18 mouse cellular contexts compared by ENCODE assay signal in genomic region chr3:61738528-61738927, GRCm38 (mm10).
DNase-seq lines count a peak whose midpoint lies in the region; ATAC-seq and TF ChIP-seq lines count a peak whose summit lies in the region.
"Had no signal": no experiment of that assay in that cellular context is flagged by ENCODE, and none has a peak within 500 bp of the region (broad histone marks: within the 10 kb centered on the region; RNA-seq: fewer than 3 reads in every experiment).

No protein-coding gene starts in this region.

- 0 out of 2 replicates have a peak, but pooled peaks cover 4% of the 10 kb centered on the region for H3K4me1 ChIP-seq in midbrain, embryonic 13.5 days (replicated peaks)
- no peaks in the 10 kb centered on the region for H3K4me1 ChIP-seq in midbrain, embryonic 15.5 days
- H3K4me1 ChIP-seq in forebrain, embryonic 12.5 days, result peaks cover 6% of the 10 kb centered on the region; the same call in 1 of the 2 replicates
- no peaks in the 10 kb centered on the region for H3K4me1 ChIP-seq in midbrain, postnatal 0 days (ENCODE audit: insufficient read depth, low read length)

- TF ChIP-seq CTCF in midbrain, postnatal 0 days (IDR thresholded peaks at IDR 0.05), result no peak

- no peak for DNase-seq in frontal cortex, postnatal 10 days (ENCODE audit: low spot score in 2 of 2)
- peak; percentile 4 for DNase-seq in midbrain, postnatal 0 days (ENCODE audit: low spot score)
- no peak for DNase-seq in thymus, postnatal 14 days
- no peak for DNase-seq in MN1 (ENCODE audit: low spot score)
- DNase-seq: adrenal gland, postnatal 10 days; cerebellum, adult 2 months; heart, postnatal 14 days; kidney, adult 9 months; kidney, postnatal 36 days; layer of hippocampus, adult 9-11 months; lung, embryonic 14.5 days; lung, postnatal 4 days; thymus, postnatal 25 days had no signal

- 69% methylated on average over 1 of the region's 1 CpGs for WGBS in midbrain, embryonic 13.5 days
- 66% methylated on average over 1 of the region's 1 CpGs for WGBS in midbrain, embryonic 15.5 days
- WGBS in forebrain, embryonic 12.5 days, result 67% methylated on average over 1 of the region's 1 CpGs
- WGBS in midbrain, postnatal 0 days, result 78% methylated on average over 1 of the region's 1 CpGs

- H3K27me3 ChIP-seq in midbrain, embryonic 13.5 days, result no peaks in the 10 kb centered on the region
- no peaks in the 10 kb centered on the region for H3K27me3 ChIP-seq in midbrain, embryonic 15.5 days (replicated peaks)
- no peaks in the 10 kb centered on the region for H3K27me3 ChIP-seq in forebrain, embryonic 12.5 days
- no peaks in the 10 kb centered on the region for H3K27me3 ChIP-seq in midbrain, postnatal 0 days (ENCODE audit: insufficient read depth, low read length)

- no peak overlapping the region for H3K4me3 ChIP-seq in midbrain, embryonic 13.5 days (replicated peaks)
- no peak overlapping the region for H3K4me3 ChIP-seq in midbrain, embryonic 15.5 days
- H3K4me3 ChIP-seq in forebrain, embryonic 12.5 days (replicated peaks), result no peak overlapping the region
- H3K4me3 ChIP-seq in midbrain, postnatal 0 days (ENCODE audit: low read depth, low read length), result no peak overlapping the region

- H3K27ac ChIP-seq in midbrain, embryonic 13.5 days, result no peak overlapping the region
- no peak overlapping the region for H3K27ac ChIP-seq in midbrain, embryonic 15.5 days
- H3K27ac ChIP-seq in forebrain, embryonic 12.5 days, result no peak overlapping the region
- no peak overlapping the region for H3K27ac ChIP-seq in midbrain, postnatal 0 days (ENCODE audit: low read depth, low read length)

- peak; percentile 85 for ATAC-seq in frontal cortex, adult (ENCODE audit: low TSS enrichment)
- ATAC-seq in midbrain, embryonic 13.5 days, result peak; percentile 43; the same call in 1 of the 2 replicates
- no peak; the same call in 1 of the 2 replicates for ATAC-seq in midbrain, embryonic 15.5 days (replicated peaks)
- ATAC-seq in forebrain, embryonic 12.5 days (ENCODE audit: low FRiP score), result peak; percentile 62; the same call in 1 of the 2 replicates
- ATAC-seq in midbrain, postnatal 0 days (ENCODE audit: low FRiP score), result no peak

- H3K9ac ChIP-seq in midbrain, embryonic 13.5 days (replicated peaks), result no peak overlapping the region
- no peak overlapping the region for H3K9ac ChIP-seq in midbrain, embryonic 15.5 days
- H3K9ac ChIP-seq in forebrain, embryonic 12.5 days, result no peak overlapping the region
- H3K9ac ChIP-seq in midbrain, postnatal 0 days (replicated peaks; ENCODE audit: low read length, poor library complexity, severe bottlenecking), result no peak overlapping the region
- H3K9ac ChIP-seq: lung, embryonic 14.5 days had no signal

- no peak overlapping the region for H3K4me2 ChIP-seq in midbrain, embryonic 13.5 days (replicated peaks)
- H3K4me2 ChIP-seq in midbrain, embryonic 15.5 days, result no peak overlapping the region
- H3K4me2 ChIP-seq in forebrain, embryonic 12.5 days, result no peak overlapping the region
- H3K4me2 ChIP-seq in midbrain, postnatal 0 days (ENCODE audit: low read depth, low read length, poor library complexity, severe bottlenecking), result no peak overlapping the region
- H3K4me2 ChIP-seq: heart, embryonic 11.5 days; lung, embryonic 14.5 days had no signal

- H3K36me3 ChIP-seq in midbrain, embryonic 13.5 days, result no peaks in the 10 kb centered on the region
- no peaks in the 10 kb centered on the region for H3K36me3 ChIP-seq in midbrain, embryonic 15.5 days (replicated peaks)
- H3K36me3 ChIP-seq in forebrain, embryonic 12.5 days (replicated peaks), result no peaks in the 10 kb centered on the region
- no peaks in the 10 kb centered on the region for H3K36me3 ChIP-seq in midbrain, postnatal 0 days (ENCODE audit: insufficient read depth, low read length)

- no peaks in the 10 kb centered on the region for H3K9me3 ChIP-seq in midbrain, embryonic 13.5 days
- H3K9me3 ChIP-seq in midbrain, embryonic 15.5 days, result no peaks in the 10 kb centered on the region
- H3K9me3 ChIP-seq in forebrain, embryonic 12.5 days, result no peaks in the 10 kb centered on the region
- no peaks in the 10 kb centered on the region for H3K9me3 ChIP-seq in midbrain, postnatal 0 days (ENCODE audit: low read length)

Comparison
In these comparisons a context has a peak if more than half of its experiments do, and no peak if none do; other contexts are left out.
1. ATAC-seq: peak in frontal cortex, adult (single experiment), midbrain, embryonic 13.5 days (single experiment) and forebrain, embryonic 12.5 days (single experiment); none in midbrain, embryonic 15.5 days (single experiment) and midbrain, postnatal 0 days (single experiment).